Mouse (Mus musculus) monocyte, adult 5-6 weeks (primary cell): ENCODE results near the gene Wdhd1. TPM values are rescaled to one million over a fixed set of nuclear protein-coding genes. Genes with fewer than 3 reads are reported as not detected.

Experiments
- ATAC-seq: fragments of 153-309, 156-312 bp; replicated peaks from 2 replicates; pipeline ENCODE4 v1.8.0; 2017; ENCODE audit warnings: mild to moderate bottlenecking; ENCODE audit not compliant: low TSS enrichment, insufficient number of reproducible peaks, severe bottlenecking, poor library complexity, low FRiP score
- total RNA-seq: library from RNA; stranded (forward); fragments of 200-1000, 200-491, 200-594 nt; gene quantifications from 3 replicates; pipeline ENCODE4 v1.2.3, GENCODE M21; 2017

Wdhd1 gene
- total RNA-seq, 1 experiment from 2014 or later, result 20.8 TPM

DNA sequence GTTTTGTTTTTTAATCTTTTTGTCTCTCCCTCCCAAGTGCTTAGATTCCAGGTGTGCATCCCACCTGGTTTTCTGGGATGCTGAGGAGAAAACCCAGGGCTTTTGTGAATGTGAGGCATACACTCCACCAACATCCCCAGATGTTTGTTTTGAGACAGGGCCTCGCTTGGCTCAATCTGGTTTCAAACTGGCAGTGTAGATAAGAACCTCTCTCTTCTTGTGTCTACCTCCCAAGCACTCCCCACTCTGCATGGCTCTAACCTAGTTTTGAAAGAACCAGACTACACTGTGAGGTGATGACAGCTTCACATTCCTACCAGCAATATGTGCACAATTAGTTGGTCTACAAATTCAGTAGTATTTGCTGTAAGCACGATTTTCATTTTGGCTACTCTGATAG is 43.1 kb downstream of the Wdhd1 start:
- ATAC-seq, result no peak

DNA sequence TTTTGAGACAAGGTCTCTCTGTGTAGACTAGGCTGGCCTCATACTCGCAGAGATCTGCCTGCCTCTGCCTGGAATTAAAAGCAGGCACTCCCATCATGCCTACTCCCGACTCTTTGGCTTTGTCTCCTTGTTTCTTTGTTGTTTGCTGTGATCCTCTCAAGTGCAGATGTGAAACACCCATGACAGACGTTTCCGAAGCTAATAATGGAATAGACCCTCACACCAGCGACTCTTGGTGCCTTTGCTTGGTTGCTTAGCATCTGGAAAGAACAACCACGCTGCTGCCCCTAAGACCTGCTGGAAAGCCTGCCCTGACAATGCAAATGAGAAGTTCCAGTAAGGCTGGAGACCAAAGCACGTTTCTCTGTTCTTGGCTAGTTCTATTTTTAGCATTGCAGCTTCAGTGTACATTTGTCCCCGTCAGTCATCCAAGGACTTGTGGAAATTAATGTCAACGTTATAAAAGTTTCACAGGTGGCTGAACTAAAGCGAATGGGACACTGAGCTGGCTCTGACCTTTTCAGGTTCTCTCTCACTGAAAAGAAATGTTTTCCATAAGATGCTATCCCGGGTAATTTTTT is 46.8 kb downstream of the Wdhd1 start:
- ATAC-seq, result no peak

GRCm38 (mm10) chr14:47225931-47226330 is 50.7 kb downstream of the Wdhd1 start:
- ATAC-seq, result no peak

GRCm38 (mm10) chr14:47224476-47225325 is 52.0 kb downstream of the Wdhd1 start:
- no peak for ATAC-seq

DNA sequence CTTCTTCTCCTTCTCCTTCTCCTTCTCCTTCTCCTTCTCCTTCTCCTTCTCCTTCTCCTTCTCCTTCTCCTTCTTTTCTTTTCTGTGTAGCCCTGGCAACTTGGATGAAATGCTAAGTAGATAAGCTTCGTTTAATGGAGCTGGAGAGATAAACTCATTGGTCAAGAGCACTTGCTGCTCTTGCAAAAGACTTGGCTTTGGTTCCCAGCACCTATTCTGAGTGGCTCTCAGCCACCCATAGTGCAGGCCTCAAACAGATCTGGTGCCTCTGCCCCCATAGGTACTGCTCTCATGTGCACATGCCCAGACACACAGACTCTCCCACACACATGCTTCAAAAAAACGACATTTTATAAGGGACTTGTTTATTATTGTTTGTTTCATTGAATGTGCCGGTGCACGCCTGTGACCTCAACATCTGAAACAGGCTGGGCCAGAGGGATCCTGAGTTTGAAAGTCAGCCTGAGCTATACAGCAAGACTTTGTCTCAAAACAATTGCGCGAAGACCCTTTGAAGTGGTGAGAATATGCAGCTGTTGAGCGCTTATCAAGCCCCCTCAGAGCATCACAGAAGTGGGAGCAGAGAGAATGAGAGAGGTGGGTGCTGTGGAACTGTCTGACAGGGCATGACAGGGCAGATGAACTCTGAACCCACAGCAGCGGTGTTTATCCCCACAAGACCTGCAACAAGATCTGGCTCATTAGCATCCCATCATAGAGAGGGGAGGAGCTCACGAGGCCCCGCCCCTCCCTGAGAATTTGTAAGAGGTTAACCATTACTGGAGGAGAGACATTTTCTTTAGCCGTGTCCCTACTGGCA is 53.8 kb downstream of the Wdhd1 start:
- no peak for ATAC-seq

GRCm38 (mm10) chr14:47221567-47221966 is 55.1 kb downstream of the Wdhd1 start:
- no peak for ATAC-seq

GRCm38 (mm10) chr14:47220231-47221025 is 56.2 kb downstream of the Wdhd1 start:
- ATAC-seq, result no peak

GRCm38 (mm10) chr14:47218766-47219606 is 57.7 kb downstream of the Wdhd1 start:
- no peak for ATAC-seq

GRCm38 (mm10) chr14:47216541-47216940 is 60.1 kb downstream of the Wdhd1 start:
- ATAC-seq, result no peak

GRCm38 (mm10) chr14:47214367-47214766 is 62.3 kb downstream of the Wdhd1 start:
- no peak for ATAC-seq

DNA sequence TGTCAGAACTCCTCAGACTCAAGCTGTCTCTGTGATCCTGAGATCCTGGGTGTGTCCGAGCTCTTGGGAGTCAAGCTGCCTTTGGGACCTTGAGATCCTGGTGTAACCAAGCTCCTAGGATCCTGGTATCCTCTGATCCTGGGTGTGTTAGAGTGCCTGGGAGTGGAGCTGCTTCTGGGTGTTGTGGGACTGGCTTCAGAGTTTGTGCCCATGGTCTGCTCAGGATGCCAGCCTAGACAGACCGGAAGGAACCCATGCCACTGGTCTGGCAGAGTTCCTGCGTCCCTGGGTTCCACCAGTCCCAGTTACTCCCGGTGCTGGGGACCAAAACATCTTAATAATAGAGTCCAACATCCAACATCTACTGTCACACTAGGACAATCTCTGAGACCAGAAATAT is 63.4 kb downstream of the Wdhd1 start:
- no peak for ATAC-seq

- no peak for ATAC-seq
These were observed 66.9 kb downstream of the Wdhd1 start for GRCm38 (mm10) chr14:47209669-47210164.

- ATAC-seq, result no peak
These were observed 67.8 kb downstream of the Wdhd1 start for GRCm38 (mm10) chr14:47208564-47209493.

GRCm38 (mm10) chr14:47206601-47207000 is 70.1 kb downstream of the Wdhd1 start:
- ATAC-seq, result no peak

- ATAC-seq, result no peak
These were observed 71.2 kb downstream of the Wdhd1 start for GRCm38 (mm10) chr14:47205270-47205972.

DNA sequence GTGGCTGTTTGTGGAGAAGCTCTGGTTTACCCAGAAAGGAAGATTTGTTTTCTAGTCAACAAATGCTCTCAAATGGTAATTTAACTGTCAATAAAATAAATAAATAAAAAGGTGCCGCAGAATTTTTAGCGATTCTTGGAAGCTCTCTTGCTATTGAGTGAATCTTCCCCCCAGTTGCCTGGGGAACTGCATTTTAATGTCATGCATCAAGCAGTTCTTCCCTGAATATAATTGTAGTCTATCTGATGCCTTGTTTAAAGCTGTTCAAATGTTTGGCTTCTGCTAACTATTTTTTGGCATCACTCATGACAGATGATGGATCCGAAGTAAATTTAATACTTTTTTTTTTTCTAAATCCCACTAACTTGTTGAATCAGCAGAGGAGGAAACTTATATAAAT is 79.3 kb downstream of the Wdhd1 start:
- no peak for ATAC-seq
